Mouse (Mus musculus) MEL (cell line): Measurements from ENCODE around the gene Arrb2. TPM values are rescaled to one million over a fixed set of nuclear protein-coding genes. Genes with fewer than 3 reads are reported as not detected.

Source experiments
- DNase-seq: peaks from one replicate; pipeline ENCODE4 v3.0.0; 2011; ENCODE audit warnings: low read depth, low spot score
- H3K27ac ChIP-seq: 2 replicates; pipeline ENCODE4 v1.5.1; 2012; ENCODE audit warnings: low read depth, mild to moderate bottlenecking, control low read depth, low read length, moderate library complexity; ENCODE audit not compliant: control insufficient read depth
- H3K27me3 ChIP-seq, 2 experiments: fragments of 150-350 bp in 1 of 2; sonication (generic) in 1 of 2; 2 replicates each; pipeline ENCODE4 v1.6.1; 2012; ENCODE audit warnings: low read length in 2 of 2, mild to moderate bottlenecking in 2 of 2, improper control_type of control experiment in 1 of 2, moderate library complexity in 1 of 2; ENCODE audit not compliant: insufficient read depth in 2 of 2, control insufficient read depth in 1 of 2
- H3K36me3 ChIP-seq, 2 experiments: 2 replicates each; pipeline ENCODE4 v1.6.1; 2012 to 2014; ENCODE audit warnings: low read length in 2 of 2, improper control_type of control experiment in 1 of 2, inconsistent platforms in 1 of 2, mild to moderate bottlenecking in 1 of 2; ENCODE audit not compliant: insufficient read depth in 2 of 2, control insufficient read depth in 1 of 2
- H3K4me1 ChIP-seq, 2 experiments: fragments of 150-350 bp in 1 of 2; sonication (generic) in 1 of 2; 2 replicates each; pipeline ENCODE4 v1.6.1; 2012; ENCODE audit warnings: low read length in 2 of 2, improper control_type of control experiment in 1 of 2, mild to moderate bottlenecking in 1 of 2; ENCODE audit not compliant: insufficient read depth in 2 of 2, control insufficient read depth in 1 of 2
- H3K4me3 ChIP-seq, 2 experiments: fragments of 150-350 bp in 1 of 2; sonication (generic) in 1 of 2; 2 replicates each; pipeline ENCODE4 v1.5.1; 2012; ENCODE audit warnings: low read depth in 2 of 2, low read length in 2 of 2, mild to moderate bottlenecking in 2 of 2, moderate library complexity in 2 of 2, control low read depth in 1 of 2, improper control_type of control experiment in 1 of 2; ENCODE audit not compliant: control insufficient read depth in 1 of 2, insufficient read depth in 1 of 2
- H3K79me2 ChIP-seq: 2 replicates; pipeline ENCODE4 v1.6.1; 2012; ENCODE audit warnings: mild to moderate bottlenecking, low read length, moderate library complexity; ENCODE audit not compliant: control insufficient read depth, poor library complexity, insufficient read depth
- H3K9ac ChIP-seq: 2 replicates; pipeline ENCODE4 v1.6.1; 2012; ENCODE audit warnings: low read depth, mild to moderate bottlenecking, control low read depth, low read length, moderate library complexity; ENCODE audit not compliant: control insufficient read depth, poor library complexity, severe bottlenecking
- H3K9me3 ChIP-seq: fragments of 150-350 bp; sonication (generic); replicated peaks from 2 replicates; pipeline ENCODE4 v1.6.1; 2012; ENCODE audit warnings: mild to moderate bottlenecking, low read length, improper control_type of control experiment, moderate library complexity; ENCODE audit not compliant: insufficient read depth
- BHLHE40 ChIP-seq: IDR thresholded peaks from 2 replicates; pipeline ENCODE4 v1.6.1; 2012; ENCODE audit warnings: low read depth, mild to moderate bottlenecking, inconsistent platforms, low read length, improper control_type of control experiment, borderline replicate concordance
- CHD1 ChIP-seq: IDR thresholded peaks from 2 replicates; pipeline ENCODE4 v1.6.1; 2012; ENCODE audit warnings: low read depth, mild to moderate bottlenecking, inconsistent platforms, low read length, improper control_type of control experiment
- ELF1 ChIP-seq: IDR thresholded peaks from 2 replicates; pipeline ENCODE4 v1.6.1; 2014; ENCODE audit warnings: low read depth, mild to moderate bottlenecking, inconsistent platforms, low read length, improper control_type of control experiment, moderate library complexity
- GABPA ChIP-seq: IDR thresholded peaks from 2 replicates; pipeline ENCODE4 v1.6.1; 2012; ENCODE audit warnings: low read depth, mild to moderate bottlenecking, inconsistent platforms, low read length, improper control_type of control experiment, moderate library complexity
- GATA1 ChIP-seq: IDR thresholded peaks from 2 replicates; pipeline ENCODE4 v1.6.1; 2011; ENCODE audit warnings: low read depth, low read length, improper control_type of control experiment
- JUND ChIP-seq: IDR thresholded peaks from 2 replicates; pipeline ENCODE4 v1.6.1; 2011; ENCODE audit warnings: low read depth, mild to moderate bottlenecking, improper control_type of control experiment, low read length
- MYB ChIP-seq: IDR thresholded peaks from 2 replicates; pipeline ENCODE4 v1.6.1; 2011; ENCODE audit warnings: mild to moderate bottlenecking, low read depth, low read length, improper control_type of control experiment
- MYC ChIP-seq: IDR thresholded peaks from 2 replicates; pipeline ENCODE4 v1.6.1; 2011; ENCODE audit warnings: low read depth, mild to moderate bottlenecking, low read length, improper control_type of control experiment, moderate library complexity
- NELFE ChIP-seq: IDR thresholded peaks from 2 replicates; pipeline ENCODE4 v1.6.1; 2011; ENCODE audit warnings: low read depth, low read length, improper control_type of control experiment
- POLR2A ChIP-seq, 2 experiments: IDR thresholded peaks; 2 replicates each; pipeline ENCODE4 v1.6.1; 2011 to 2012; ENCODE audit warnings: low read length in 2 of 2, mild to moderate bottlenecking in 2 of 2, control low read depth in 1 of 2, improper control_type of control experiment in 1 of 2, low read depth in 1 of 2, moderate library complexity in 1 of 2; ENCODE audit not compliant: control insufficient read depth in 1 of 2, insufficient read depth in 1 of 2, poor library complexity in 1 of 2
- RAD21 ChIP-seq: IDR thresholded peaks from 2 replicates; pipeline ENCODE4 v1.6.1; 2011; ENCODE audit warnings: mild to moderate bottlenecking, low read depth, low read length, improper control_type of control experiment
- SIN3A ChIP-seq: IDR thresholded peaks from 2 replicates; pipeline ENCODE4 v1.6.1; 2012; ENCODE audit warnings: low read length, improper control_type of control experiment, inconsistent platforms
- SMC3 ChIP-seq: IDR thresholded peaks from 2 replicates; pipeline ENCODE4 v1.6.1; 2011; ENCODE audit warnings: low read depth, low read length, improper control_type of control experiment
- TAL1 ChIP-seq: IDR thresholded peaks from 2 replicates; pipeline ENCODE4 v1.6.1; 2012; ENCODE audit warnings: mild to moderate bottlenecking, inconsistent platforms, low read length, moderate library complexity, mixed read lengths
- TBP ChIP-seq: IDR thresholded peaks from 2 replicates; pipeline ENCODE4 v1.8.0; 2011; ENCODE audit warnings: low read depth, low read length, improper control_type of control experiment
- USF1 ChIP-seq: IDR thresholded peaks from 2 replicates; pipeline ENCODE4 v1.6.1; 2014; ENCODE audit warnings: low read depth, mild to moderate bottlenecking, inconsistent platforms, low read length, improper control_type of control experiment, moderate library complexity
- USF2 ChIP-seq, 2 experiments: IDR thresholded peaks; 2 replicates each; pipeline ENCODE4 v1.6.1; 2011 to 2012; ENCODE audit warnings: improper control_type of control experiment in 2 of 2, low read length in 2 of 2, borderline replicate concordance in 1 of 2, inconsistent platforms in 1 of 2, low read depth in 1 of 2, mild to moderate bottlenecking in 1 of 2; ENCODE audit not compliant: insufficient read depth in 1 of 2
- ZNF384 ChIP-seq: IDR thresholded peaks from 2 replicates; pipeline ENCODE4 v1.6.1; 2012; ENCODE audit warnings: low read depth, mild to moderate bottlenecking, inconsistent platforms, low read length, improper control_type of control experiment
- polyA plus RNA-seq, 2 experiments: library from polyadenylated mRNA; stranded (reverse) in 1 of 2; unstranded in 1 of 2; fragments of >175 nt in 1 of 2; fragments of >200 nt in 1 of 2; gene quantifications; 2 replicates each; pipeline versions ENCODE4 v1.2.1 to v1.2.4; 2012; ENCODE audit warnings: low replicate concordance in 2 of 2, low read depth in 1 of 2; ENCODE audit not compliant: insufficient read length in 2 of 2, insufficient read depth in 1 of 2, missing spikeins in 1 of 2
- total RNA-seq: library from RNA; depleted of rRNA; stranded (reverse); fragments of 300-350 nt; gene quantifications from 2 replicates; pipeline ENCODE4 v1.2.3, GENCODE M21; 2012

Arrb2 gene
- total and polyA plus RNA-seq, 3 experiments, result 241 to 272 TPM; not detected in 1

- Histone ChIP-seq H3K4me3 (no peak overlapping the region), H3K27me3 (peaks cover 6 to 9% of the 10 kb centered on the region in 2 experiments), H3K36me3 (peaks cover 0 to 9% of the 10 kb centered on the region in 2 experiments; a peak in 2 of 4 replicates), H3K9ac (no peak overlapping the region), H3K79me2 (no peaks in the 10 kb centered on the region), H3K4me1 (peaks cover 0 to 20% of the 10 kb centered on the region in 2 experiments; a peak in 3 of 4 replicates), H3K27ac (no peak overlapping the region), H3K9me3 (no peaks in the 10 kb centered on the region)
- TF ChIP-seq GATA1 (no peak), RAD21 (no peak), NELFE (no peak), GABPA (no peak), MYB (no peak), POLR2A (IDR thresholded peaks at IDR 0.05; ENCODE audit: control insufficient read depth in 1 of 2, insufficient read depth in 1 of 2, low read depth in 1 of 2, low read length in 2 of 2, poor library complexity in 1 of 2) (no peak)
- no peak for DNase-seq
Observed at GRCm38 (mm10) chr11:70474872-70475534, 42.6 kb downstream of the Arrb2 start.

GRCm38 (mm10) chr11:70485498-70485897, 53.1 kb downstream of the Arrb2 start:
- TF ChIP-seq TAL1, result no peak
- H3K9me3 ChIP-seq, result no peaks in the 10 kb centered on the region
- no peak for DNase-seq

GRCm38 (mm10) chr11:70487816-70488215, 55.4 kb downstream of the Arrb2 start:
- no peak overlapping the region for H3K9ac ChIP-seq
- peaks cover 27 to 57% of the 10 kb centered on the region in 2 experiments for H3K27me3 ChIP-seq
- no peak overlapping the region for H3K27ac ChIP-seq
- no peak overlapping the region for H3K4me3 ChIP-seq
- no peaks in the 10 kb centered on the region for H3K4me1 ChIP-seq
- no peaks in the 10 kb centered on the region for H3K9me3 ChIP-seq
- no peaks in the 10 kb centered on the region for H3K79me2 ChIP-seq
- no peak for DNase-seq
- no peak for TF ChIP-seq GATA1
- no peak for TF ChIP-seq RAD21
- no peak for TF ChIP-seq SMC3
- no peak for TF ChIP-seq USF2 (IDR thresholded peaks at IDR 0.05; ENCODE audit: borderline replicate concordance in 1 of 2, insufficient read depth in 1 of 2, low read depth in 1 of 2, low read length in 2 of 2)
- TF ChIP-seq JUND, result no peak
- no peak for TF ChIP-seq MYB
- TF ChIP-seq CHD1, result no peak
- TF ChIP-seq ELF1, result no peak
- TF ChIP-seq SIN3A, result no peak
- TF ChIP-seq POLR2A (IDR thresholded peaks at IDR 0.05; ENCODE audit: control insufficient read depth in 1 of 2, insufficient read depth in 1 of 2, low read depth in 1 of 2, low read length in 2 of 2, poor library complexity in 1 of 2), result no peak
- TF ChIP-seq MYC, result no peak
- TF ChIP-seq USF1, result no peak
- no peak for TF ChIP-seq BHLHE40
- TF ChIP-seq NELFE, result no peak
- TF ChIP-seq TBP, result no peak
- TF ChIP-seq ZNF384, result no peak
- no peaks in the 10 kb centered on the region for H3K36me3 ChIP-seq

More at GRCm38 (mm10) chr11:70485498-70485897, 53.1 kb downstream of the Arrb2 start:
- Histone ChIP-seq H3K4me3 (no peak overlapping the region), H3K79me2 (no peaks in the 10 kb centered on the region), H3K27me3 (peaks cover 27 to 57% of the 10 kb centered on the region in 2 experiments), H3K36me3 (no peaks in the 10 kb centered on the region), H3K9ac (no peak overlapping the region), H3K4me1 (no peaks in the 10 kb centered on the region), H3K27ac (no peak overlapping the region)
